Mouse (Mus musculus): ENCODE results near the gene Rsph9.

Rsph9 gene

GRCm38 (mm10) chr17:46159236-46159635 is 15.2 kb upstream of the Rsph9 start:
- Histone ChIP-seq H3K4me1 (replicated peaks; ENCODE audit: low read depth, low read length) (peaks cover 48% of the 10 kb centered on the region), H3K36me3 (ENCODE audit: insufficient read depth, low read length) (peaks cover 8% of the 10 kb centered on the region), H3K27me3 (ENCODE audit: insufficient read depth, low read length) (no peaks in the 10 kb centered on the region), H3K9me3 (ENCODE audit: low read length) (no peaks in the 10 kb centered on the region), H3K4me3 (replicated peaks; ENCODE audit: low read length) (peak overlapping the region; percentile 92; the same call in 1 of the 2 replicates)
- TF ChIP-seq CTCF (conservative IDR thresholded peaks at IDR 0.05; ENCODE audit: low read length) (no peak), NANOG (IDR thresholded peaks at IDR 0.05; ENCODE audit: borderline replicate concordance, low read length) (no peak), POU5F1 (IDR thresholded peaks at IDR 0.05; ENCODE audit: borderline replicate concordance, low read length) (no peak)

DNA sequence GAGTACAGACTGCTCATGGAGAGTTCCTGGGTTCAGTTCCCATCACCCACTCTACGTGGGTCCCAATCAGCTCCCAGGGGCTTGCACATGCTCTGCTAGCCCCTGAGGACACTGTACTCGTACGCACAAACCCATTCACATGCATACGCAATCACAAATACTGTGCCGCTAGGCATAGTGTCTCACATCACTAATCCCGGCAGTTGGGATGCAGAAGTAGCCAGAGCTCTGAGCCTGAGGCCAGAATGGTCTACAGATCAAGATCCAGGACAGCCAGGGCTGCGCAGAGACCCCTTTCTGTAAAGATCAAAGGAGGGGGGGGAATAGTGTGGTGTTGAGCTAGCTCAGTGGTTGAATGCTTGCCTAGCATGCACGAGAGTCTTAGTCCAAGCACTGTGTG is 13.1 kb upstream of the Rsph9 start:
- Histone ChIP-seq H3K4me1 (replicated peaks; ENCODE audit: low read depth, low read length) (peaks cover 47% of the 10 kb centered on the region), H3K9me3 (ENCODE audit: low read length) (no peaks in the 10 kb centered on the region)
- TF ChIP-seq POU5F1 (IDR thresholded peaks at IDR 0.05; ENCODE audit: borderline replicate concordance, low read length): no peak
- TF ChIP-seq NANOG (IDR thresholded peaks at IDR 0.05; ENCODE audit: borderline replicate concordance, low read length): no peak
- no peak for TF ChIP-seq CTCF (conservative IDR thresholded peaks at IDR 0.05; ENCODE audit: low read length)

DNA sequence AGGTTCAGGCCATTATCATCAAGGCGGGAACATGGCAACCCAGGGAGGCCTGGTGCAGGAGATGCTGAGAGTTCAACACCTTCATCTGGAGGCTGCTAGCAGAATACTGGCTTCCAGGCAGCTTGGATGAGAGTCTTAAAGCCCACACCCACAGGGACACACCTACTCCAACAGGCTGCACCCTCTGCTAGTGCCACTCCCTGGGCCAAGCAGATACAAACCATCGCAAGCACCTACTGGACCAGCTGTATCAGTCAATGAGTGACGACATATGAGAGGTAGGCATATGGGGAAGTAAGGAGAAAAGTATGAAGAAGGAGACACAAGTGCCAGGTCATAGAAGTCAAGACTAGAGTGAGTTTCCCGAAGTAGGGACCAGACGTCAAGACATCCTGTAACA is 12.7 kb upstream of the Rsph9 start:
- no peak for TF ChIP-seq CTCF (conservative IDR thresholded peaks at IDR 0.05; ENCODE audit: low read length)
- no peak for TF ChIP-seq POU5F1 (IDR thresholded peaks at IDR 0.05; ENCODE audit: borderline replicate concordance, low read length)
- no peak for TF ChIP-seq NANOG (IDR thresholded peaks at IDR 0.05; ENCODE audit: borderline replicate concordance, low read length)
- Histone ChIP-seq H3K4me3 (replicated peaks; ENCODE audit: low read length) (no peak overlapping the region), H3K27me3 (ENCODE audit: insufficient read depth, low read length) (no peaks in the 10 kb centered on the region), H3K36me3 (ENCODE audit: insufficient read depth, low read length) (no peaks in the 10 kb centered on the region), H3K9me3 (ENCODE audit: low read length) (no peaks in the 10 kb centered on the region), H3K4me1 (replicated peaks; ENCODE audit: low read depth, low read length) (peaks cover 43% of the 10 kb centered on the region)

More for the DNA sequence above, 13.1 kb upstream of the Rsph9 start:
- Histone ChIP-seq H3K4me3 (replicated peaks; ENCODE audit: low read length) (no peak overlapping the region), H3K27me3 (ENCODE audit: insufficient read depth, low read length) (no peaks in the 10 kb centered on the region), H3K36me3 (ENCODE audit: insufficient read depth, low read length) (no peaks in the 10 kb centered on the region)

DNA sequence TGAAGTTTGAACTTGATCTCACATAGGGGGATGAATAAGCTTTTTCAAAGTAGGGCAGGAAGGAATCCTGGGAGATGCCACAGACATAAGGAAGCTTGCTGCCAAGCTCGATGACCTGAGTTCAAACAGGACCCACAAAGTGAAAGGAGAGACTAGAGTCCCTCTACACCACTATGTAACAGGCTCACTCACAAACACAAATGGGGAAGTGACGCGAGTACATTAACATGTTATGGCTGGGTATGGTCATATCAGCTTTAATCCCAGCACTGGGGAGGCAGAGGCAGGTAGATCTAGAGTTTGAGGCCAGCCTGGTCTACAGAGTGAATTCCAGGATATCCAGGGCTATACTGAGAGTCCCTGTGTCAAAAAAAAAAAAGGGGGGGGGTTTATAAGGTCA is 10.3 kb upstream of the Rsph9 start:
- H3K4me1 ChIP-seq (replicated peaks; ENCODE audit: low read depth, low read length): peaks cover 36% of the 10 kb centered on the region
- H3K9me3 ChIP-seq (ENCODE audit: low read length): no peaks in the 10 kb centered on the region
- H3K4me3 ChIP-seq (replicated peaks; ENCODE audit: low read length): no peak overlapping the region
- no peaks in the 10 kb centered on the region for H3K27me3 ChIP-seq (ENCODE audit: insufficient read depth, low read length)
- H3K36me3 ChIP-seq (ENCODE audit: insufficient read depth, low read length): peaks cover 7% of the 10 kb centered on the region; the same call in 1 of the 2 replicates
- no peak for TF ChIP-seq NANOG (IDR thresholded peaks at IDR 0.05; ENCODE audit: borderline replicate concordance, low read length)

- Histone ChIP-seq H3K9me3 (ENCODE audit: low read length) (no peaks in the 10 kb centered on the region), H3K36me3 (ENCODE audit: insufficient read depth, low read length) (peaks cover 18% of the 10 kb centered on the region), H3K4me1 (replicated peaks; ENCODE audit: low read depth, low read length) (peaks cover 36% of the 10 kb centered on the region), H3K4me3 (replicated peaks; ENCODE audit: low read length) (peak within 1 kb of the TSS; percentile 85), H3K27me3 (ENCODE audit: insufficient read depth, low read length) (no peaks in the 10 kb centered on the region)
- TF ChIP-seq CTCF (conservative IDR thresholded peaks at IDR 0.05; ENCODE audit: low read length) (no peak), POU5F1 (IDR thresholded peaks at IDR 0.05; ENCODE audit: borderline replicate concordance, low read length) (no peak), NANOG (IDR thresholded peaks at IDR 0.05; ENCODE audit: borderline replicate concordance, low read length) (no peak)
Measured at GRCm38 (mm10) chr17:46152847-46153782, 9.1 kb upstream of the Rsph9 start, which contains the start of gene Mad2l1bp. Gene Mad2l1bp, minus strand, starts transcription at chr17:46153553.

DNA sequence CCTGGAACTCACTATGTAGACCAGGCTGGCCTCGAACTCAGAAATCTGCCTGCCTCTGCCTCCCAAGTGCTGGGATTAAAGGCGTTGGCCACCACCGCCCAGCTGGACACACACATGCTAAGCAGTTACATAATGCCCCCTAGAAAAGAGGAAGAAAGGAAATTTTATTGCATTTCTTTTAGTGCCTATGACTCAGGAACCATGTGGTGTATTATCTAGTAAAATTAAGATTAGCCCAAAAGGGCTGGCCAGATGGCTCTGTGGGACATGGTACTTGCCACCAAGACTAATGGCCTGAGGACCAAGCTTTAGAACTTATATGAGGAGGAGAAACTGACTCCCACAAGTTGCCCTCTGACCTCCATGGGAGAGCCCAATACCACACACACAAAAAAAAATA is 4.1 kb downstream of the Rsph9 start:
- no peak overlapping the region for H3K4me3 ChIP-seq (replicated peaks; ENCODE audit: low read length)
- TF ChIP-seq NANOG (IDR thresholded peaks at IDR 0.05; ENCODE audit: borderline replicate concordance, low read length) (no peak), CTCF (conservative IDR thresholded peaks at IDR 0.05; ENCODE audit: low read length) (no peak), POU5F1 (IDR thresholded peaks at IDR 0.05; ENCODE audit: borderline replicate concordance, low read length) (no peak)
- peaks cover 6% of the 10 kb centered on the region; the same call in 1 of the 2 replicates for H3K27me3 ChIP-seq (ENCODE audit: insufficient read depth, low read length)
- peaks cover 28% of the 10 kb centered on the region for H3K4me1 ChIP-seq (replicated peaks; ENCODE audit: low read depth, low read length)
- H3K36me3 ChIP-seq (ENCODE audit: insufficient read depth, low read length): no peaks in the 10 kb centered on the region
- no peaks in the 10 kb centered on the region for H3K9me3 ChIP-seq (ENCODE audit: low read length)

DNA sequence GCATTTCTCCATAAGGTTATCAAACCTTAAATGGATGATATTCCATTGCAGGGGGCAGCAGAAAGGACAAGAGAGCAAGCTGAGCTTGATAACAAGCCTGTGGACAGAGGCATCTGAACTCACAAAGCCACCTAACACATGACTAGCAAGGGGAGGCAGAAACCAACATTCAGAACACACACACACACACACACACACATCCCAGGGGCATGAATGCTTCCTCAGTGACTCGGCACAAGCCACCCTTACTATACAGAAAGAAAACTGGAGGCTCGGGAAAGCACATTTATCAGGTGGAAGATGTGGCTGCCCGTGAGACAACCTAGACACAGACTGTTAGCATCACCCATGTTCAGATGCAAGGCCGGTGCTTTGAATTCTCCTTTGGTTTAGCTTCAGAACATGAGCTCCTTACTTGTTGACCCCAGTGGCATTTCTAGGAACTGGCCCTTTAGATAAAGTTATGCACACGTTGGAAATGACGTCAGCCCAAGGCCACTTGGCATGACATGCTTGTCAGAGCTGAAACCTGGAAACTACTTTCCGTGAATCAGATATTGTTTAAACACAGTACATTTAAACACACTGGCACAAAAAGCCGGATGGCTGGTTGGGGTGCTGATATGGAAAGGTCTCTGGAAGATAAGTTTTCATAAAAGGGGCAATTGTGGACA is 5.3 kb downstream of the Rsph9 start:
- TF ChIP-seq CTCF (conservative IDR thresholded peaks at IDR 0.05; ENCODE audit: low read length) (no peak), POU5F1 (IDR thresholded peaks at IDR 0.05; ENCODE audit: borderline replicate concordance, low read length) (no peak), NANOG (IDR thresholded peaks at IDR 0.05; ENCODE audit: borderline replicate concordance, low read length) (no peak)
- Histone ChIP-seq H3K36me3 (ENCODE audit: insufficient read depth, low read length) (no peaks in the 10 kb centered on the region), H3K4me3 (replicated peaks; ENCODE audit: low read length) (no peak overlapping the region), H3K9me3 (ENCODE audit: low read length) (no peaks in the 10 kb centered on the region), H3K27me3 (ENCODE audit: insufficient read depth, low read length) (peaks cover 5% of the 10 kb centered on the region; the same call in 1 of the 2 replicates), H3K4me1 (replicated peaks; ENCODE audit: low read depth, low read length) (peaks cover 19% of the 10 kb centered on the region)

- Histone ChIP-seq H3K4me3 (replicated peaks; ENCODE audit: low read length) (no peak overlapping the region), H3K27me3 (ENCODE audit: insufficient read depth, low read length) (no peaks in the 10 kb centered on the region), H3K4me1 (replicated peaks; ENCODE audit: low read depth, low read length) (peaks cover 37% of the 10 kb centered on the region), H3K36me3 (ENCODE audit: insufficient read depth, low read length) (peaks cover 27% of the 10 kb centered on the region), H3K9me3 (ENCODE audit: low read length) (no peaks in the 10 kb centered on the region)
- no peak for TF ChIP-seq CTCF (conservative IDR thresholded peaks at IDR 0.05; ENCODE audit: low read length)
- no peak for TF ChIP-seq NANOG (IDR thresholded peaks at IDR 0.05; ENCODE audit: borderline replicate concordance, low read length)
- TF ChIP-seq POU5F1 (IDR thresholded peaks at IDR 0.05; ENCODE audit: borderline replicate concordance, low read length): no peak
Measured at GRCm38 (mm10) chr17:46132862-46133261, 11.2 kb downstream of the Rsph9 start.

All from E14TG2a.4 (cell line).